Mouse (Mus musculus): ENCODE results near the gene Gm11733. TPM values are rescaled to one million over a fixed set of nuclear protein-coding genes. Genes with fewer than 3 reads are reported as not detected.
"Not testable (repeated sequence)": the region's sequence is repeated elsewhere in the genome, so short reads cannot be mapped to it uniquely, and the experiment has no call there.

Gm11733 gene
- polyA plus RNA-seq, 1 experiment from 2014 or later: not detected

GRCm38 (mm10) chr11:117462202-117462864 is 21.8 kb upstream of the Gm11733 start:
- no peaks in the 10 kb centered on the region for H3K36me3 ChIP-seq (ENCODE audit: control insufficient read depth, insufficient read depth, low read length)
- peak overlapping the region; percentile 21; the same call in 1 of the 2 replicates for H3K9ac ChIP-seq (ENCODE audit: low read length)
- H3K4me1 ChIP-seq (ENCODE audit: control insufficient read depth, insufficient read depth, low read length): peaks cover 21% of the 10 kb centered on the region
- H3K4me3 ChIP-seq (ENCODE audit: low read depth, low read length): no peak overlapping the region
- DNase-seq (ENCODE audit: low spot score, missing footprints): no peak
- peak overlapping the region; percentile 76 for H3K27ac ChIP-seq (ENCODE audit: low read depth, low read length)
- peak; percentile 77 for ATAC-seq (ENCODE audit: low FRiP score)
- 12% methylated on average over 16 of the region's 16 CpGs for WGBS
- peak overlapping the region; percentile 2; the same call in 1 of the 2 replicates for H3K4me2 ChIP-seq
- peaks cover 15% of the 10 kb centered on the region for H3K27me3 ChIP-seq (ENCODE audit: control insufficient read depth, insufficient read depth, low read length)
- H3K9me3 ChIP-seq (ENCODE audit: control insufficient read depth, low read length): no peaks in the 10 kb centered on the region

GRCm38 (mm10) chr11:117463416-117463815 is 20.8 kb upstream of the Gm11733 start:
- WGBS: 80% methylated on average over 4 of the region's 4 CpGs
- Histone ChIP-seq H3K27me3 (ENCODE audit: control insufficient read depth, insufficient read depth, low read length) (peaks cover 15% of the 10 kb centered on the region), H3K27ac (ENCODE audit: low read depth, low read length) (peak overlapping the region; percentile 76; the same call in 1 of the 2 replicates), H3K4me1 (ENCODE audit: control insufficient read depth, insufficient read depth, low read length) (peaks cover 21% of the 10 kb centered on the region), H3K9ac (ENCODE audit: low read length) (0 out of 2 replicates have a peak overlapping the region, but pooled peaks have one; percentile 5)
- H3K9me3 ChIP-seq (ENCODE audit: control insufficient read depth, low read length); H3K36me3 ChIP-seq (ENCODE audit: control insufficient read depth, insufficient read depth, low read length); ATAC-seq (ENCODE audit: low FRiP score); DNase-seq (ENCODE audit: low spot score, missing footprints); H3K4me2 ChIP-seq; H3K4me3 ChIP-seq (ENCODE audit: low read depth, low read length): not testable (repeated sequence)

- ATAC-seq (ENCODE audit: low FRiP score) (no peak), DNase-seq (ENCODE audit: low spot score, missing footprints) (no peak)
- H3K27ac ChIP-seq (ENCODE audit: low read depth, low read length): no peak overlapping the region
- no peak overlapping the region for H3K4me3 ChIP-seq (ENCODE audit: low read depth, low read length)
- 28% methylated on average over 5 of the region's 5 CpGs for WGBS
- no peak overlapping the region for H3K9ac ChIP-seq (ENCODE audit: low read length)
- no peaks in the 10 kb centered on the region for H3K9me3 ChIP-seq (ENCODE audit: control insufficient read depth, low read length)
- no peaks in the 10 kb centered on the region for H3K27me3 ChIP-seq (ENCODE audit: control insufficient read depth, insufficient read depth, low read length)
- H3K4me2 ChIP-seq: no peak overlapping the region
- no peaks in the 10 kb centered on the region for H3K36me3 ChIP-seq (ENCODE audit: control insufficient read depth, insufficient read depth, low read length)
- peaks cover 19% of the 10 kb centered on the region for H3K4me1 ChIP-seq (ENCODE audit: control insufficient read depth, insufficient read depth, low read length)
Measured at GRCm38 (mm10) chr11:117466292-117466691, 17.9 kb upstream of the Gm11733 start.

- WGBS: 80% methylated on average over 7 of the region's 7 CpGs
- no peaks in the 10 kb centered on the region for H3K27me3 ChIP-seq (ENCODE audit: control insufficient read depth, insufficient read depth, low read length)
- no peak overlapping the region for H3K4me2 ChIP-seq
- no peak for DNase-seq (ENCODE audit: low spot score, missing footprints)
- no peak overlapping the region for H3K4me3 ChIP-seq (ENCODE audit: low read depth, low read length)
- ATAC-seq (ENCODE audit: low FRiP score): no peak
- no peaks in the 10 kb centered on the region for H3K36me3 ChIP-seq (ENCODE audit: control insufficient read depth, insufficient read depth, low read length)
- H3K27ac ChIP-seq (ENCODE audit: low read depth, low read length): no peak overlapping the region
- no peak overlapping the region for H3K9ac ChIP-seq (ENCODE audit: low read length)
- peaks cover 17% of the 10 kb centered on the region for H3K4me1 ChIP-seq (ENCODE audit: control insufficient read depth, insufficient read depth, low read length)
- H3K9me3 ChIP-seq (ENCODE audit: control insufficient read depth, low read length): no peaks in the 10 kb centered on the region
Measured at GRCm38 (mm10) chr11:117466911-117467310, 17.3 kb upstream of the Gm11733 start.

- Histone ChIP-seq H3K9me3 (ENCODE audit: control insufficient read depth, low read length) (no peaks in the 10 kb centered on the region), H3K27ac (ENCODE audit: low read depth, low read length) (no peak overlapping the region), H3K36me3 (ENCODE audit: control insufficient read depth, insufficient read depth, low read length) (no peaks in the 10 kb centered on the region), H3K4me2 (no peak overlapping the region), H3K4me1 (ENCODE audit: control insufficient read depth, insufficient read depth, low read length) (peaks cover 8% of the 10 kb centered on the region; the same call in 1 of the 2 replicates), H3K4me3 (ENCODE audit: low read depth, low read length) (no peak overlapping the region), H3K9ac (ENCODE audit: low read length) (no peak overlapping the region), H3K27me3 (ENCODE audit: control insufficient read depth, insufficient read depth, low read length) (no peaks in the 10 kb centered on the region)
- WGBS: 66% methylated on average over 6 of the region's 6 CpGs
- ATAC-seq (ENCODE audit: low FRiP score) (no peak), DNase-seq (ENCODE audit: low spot score, missing footprints) (no peak)
Measured at GRCm38 (mm10) chr11:117468585-117469363, 15.4 kb upstream of the Gm11733 start.

GRCm38 (mm10) chr11:117469724-117470123 is 14.4 kb upstream of the Gm11733 start:
- H3K9ac ChIP-seq (ENCODE audit: low read length): no peak overlapping the region
- WGBS: 71% methylated on average over 5 of the region's 5 CpGs
- no peak overlapping the region; the same call in 1 of the 2 replicates for H3K27ac ChIP-seq (ENCODE audit: low read depth, low read length)
- peaks cover 8% of the 10 kb centered on the region; the same call in 1 of the 2 replicates for H3K4me1 ChIP-seq (ENCODE audit: control insufficient read depth, insufficient read depth, low read length)
- H3K4me2 ChIP-seq: no peak overlapping the region
- H3K4me3 ChIP-seq (ENCODE audit: low read depth, low read length): no peak overlapping the region
- H3K9me3 ChIP-seq (ENCODE audit: control insufficient read depth, low read length): no peaks in the 10 kb centered on the region
- ATAC-seq (ENCODE audit: low FRiP score) (no peak), DNase-seq (ENCODE audit: low spot score, missing footprints) (no peak)
- H3K27me3 ChIP-seq (ENCODE audit: control insufficient read depth, insufficient read depth, low read length): no peaks in the 10 kb centered on the region
- no peaks in the 10 kb centered on the region for H3K36me3 ChIP-seq (ENCODE audit: control insufficient read depth, insufficient read depth, low read length)

- H3K4me2 ChIP-seq: no peak overlapping the region
- H3K36me3 ChIP-seq (ENCODE audit: control insufficient read depth, insufficient read depth, low read length): no peaks in the 10 kb centered on the region
- WGBS: 88% methylated on average over 12 of the region's 12 CpGs
- DNase-seq (ENCODE audit: low spot score, missing footprints) (no peak), ATAC-seq (ENCODE audit: low FRiP score) (no peak)
- H3K4me1 ChIP-seq (ENCODE audit: control insufficient read depth, insufficient read depth, low read length): peaks cover 8% of the 10 kb centered on the region; the same call in 1 of the 2 replicates
- no peak overlapping the region for H3K4me3 ChIP-seq (ENCODE audit: low read depth, low read length)
- no peaks in the 10 kb centered on the region for H3K9me3 ChIP-seq (ENCODE audit: control insufficient read depth, low read length)
- H3K27me3 ChIP-seq (ENCODE audit: control insufficient read depth, insufficient read depth, low read length): no peaks in the 10 kb centered on the region
- no peak overlapping the region for H3K27ac ChIP-seq (ENCODE audit: low read depth, low read length)
- no peak overlapping the region for H3K9ac ChIP-seq (ENCODE audit: low read length)
Measured at GRCm38 (mm10) chr11:117470586-117471195, 13.5 kb upstream of the Gm11733 start.

- ATAC-seq (ENCODE audit: low FRiP score): no peak
- no peak overlapping the region for H3K9ac ChIP-seq (ENCODE audit: low read length)
- H3K27me3 ChIP-seq (ENCODE audit: control insufficient read depth, insufficient read depth, low read length): no peaks in the 10 kb centered on the region
- no peak for DNase-seq (ENCODE audit: low spot score, missing footprints)
- H3K9me3 ChIP-seq (ENCODE audit: control insufficient read depth, low read length): no peaks in the 10 kb centered on the region
- no peak overlapping the region for H3K4me3 ChIP-seq (ENCODE audit: low read depth, low read length)
- H3K27ac ChIP-seq (ENCODE audit: low read depth, low read length): no peak overlapping the region
- no peak overlapping the region for H3K4me2 ChIP-seq
- no peaks in the 10 kb centered on the region for H3K36me3 ChIP-seq (ENCODE audit: control insufficient read depth, insufficient read depth, low read length)
- WGBS: 62% methylated on average over 14 of the region's 14 CpGs
- peaks cover 6% of the 10 kb centered on the region; the same call in 1 of the 2 replicates for H3K4me1 ChIP-seq (ENCODE audit: control insufficient read depth, insufficient read depth, low read length)
Measured at GRCm38 (mm10) chr11:117471625-117472283, 12.4 kb upstream of the Gm11733 start.
